Mouse (Mus musculus) NIH3T3 (cell line): ENCODE measurements around the gene Atp6v1e1.

Experiments used
- DNase-seq: peaks from one replicate; pipeline ENCODE4 v3.0.0-alpha.2; 2012; ENCODE audit warnings: low read depth

Gene Atp6v1e1

GRCm38 (mm10) chr6:120771366-120771765, 51.2 kb downstream of the Atp6v1e1 start:
- no peak for DNase-seq

- no peak for DNase-seq
These were observed 52.6 kb downstream of the Atp6v1e1 start for GRCm38 (mm10) chr6:120769972-120770371.

GRCm38 (mm10) chr6:120761151-120761550, 61.4 kb downstream of the Atp6v1e1 start:
- no peak for DNase-seq

GRCm38 (mm10) chr6:120746416-120746815, 76.2 kb downstream of the Atp6v1e1 start:
- no peak for DNase-seq
